Mouse (Mus musculus) ES-Bruce4 (cell line): ENCODE data around the gene Ank2.

ENCODE experiments used
- CTCF ChIP-seq: IDR thresholded peaks from one replicate; pipeline ENCODE4 v1.8.1; 2011; ENCODE audit warnings: low read depth, low read length
- EP300 ChIP-seq: IDR thresholded peaks from 2 replicates; pipeline ENCODE4 v1.6.1; 2011; ENCODE audit warnings: low read depth, low read length; ENCODE audit not compliant: insufficient read depth
- POLR2A ChIP-seq: IDR thresholded peaks from one replicate; pipeline ENCODE4 v1.8.1; 2011; ENCODE audit warnings: low read length; ENCODE audit not compliant: insufficient read depth

- no peak for TF ChIP-seq POLR2A
- TF ChIP-seq EP300, result no peak
- no peak for TF ChIP-seq CTCF
Observed at GRCm38 (mm10) chr3:127539193-127539592, 40.0 kb upstream of the Ank2 start.
